In the genomic region with DNA sequence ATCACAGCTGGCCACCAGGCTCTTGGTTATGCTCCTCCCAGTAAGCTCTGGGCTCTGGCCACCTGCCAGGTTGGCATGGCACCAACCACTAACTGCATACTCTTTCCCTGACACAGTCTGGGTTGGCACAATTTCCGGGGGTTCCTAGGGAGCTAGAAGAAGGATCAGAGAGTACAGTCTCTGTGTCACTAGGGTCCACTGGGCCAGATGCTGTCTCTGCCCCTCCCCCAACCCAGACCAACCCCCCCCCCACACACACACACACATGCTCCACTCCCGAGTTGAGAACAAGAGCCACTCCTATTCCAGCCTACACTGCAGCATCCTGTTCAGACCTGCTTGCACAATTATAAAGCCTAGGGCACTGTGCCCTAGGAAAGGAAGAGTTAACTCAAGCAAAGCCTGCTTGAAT, we compare ENCODE assay signal across 7 mouse cellular contexts. TPM values are rescaled to one million over a fixed set of nuclear protein-coding genes. Genes with fewer than 3 reads are reported as not detected.
DNase-seq lines count a peak whose midpoint lies in the region; ATAC-seq and TF ChIP-seq lines count a peak whose summit lies in the region.

No protein-coding gene starts in this region.

- no peak overlapping the region for H3K9ac ChIP-seq in intestine, postnatal 0 days (ENCODE audit: low read depth, low read length)
- H3K9ac ChIP-seq in neural tube, embryonic 12.5 days: no peak overlapping the region

- no peak overlapping the region for H3K4me2 ChIP-seq in intestine, postnatal 0 days (replicated peaks; ENCODE audit: low read depth)
- H3K4me2 ChIP-seq in neural tube, embryonic 12.5 days (replicated peaks): 0 out of 2 replicates have a peak overlapping the region, but pooled peaks have one; percentile 5

- H3K4me3 ChIP-seq in intestine, postnatal 0 days (ENCODE audit: low read depth, low read length): no peak overlapping the region
- H3K4me3 ChIP-seq in neural tube, embryonic 12.5 days: no peak overlapping the region

- H3K27ac ChIP-seq in intestine, postnatal 0 days (ENCODE audit: low read depth, low read length): no peak overlapping the region
- no peak overlapping the region for H3K27ac ChIP-seq in neural tube, embryonic 12.5 days

- no peaks in the 10 kb centered on the region for H3K27me3 ChIP-seq in intestine, postnatal 0 days (replicated peaks; ENCODE audit: control insufficient read depth, insufficient read depth, low read length)
- no peaks in the 10 kb centered on the region for H3K27me3 ChIP-seq in neural tube, embryonic 12.5 days (replicated peaks)

- H3K4me1 ChIP-seq in intestine, postnatal 0 days (replicated peaks; ENCODE audit: control insufficient read depth, insufficient read depth, low read length): no peaks in the 10 kb centered on the region
- peaks cover 15% of the 10 kb centered on the region for H3K4me1 ChIP-seq in neural tube, embryonic 12.5 days

- H3K9me3 ChIP-seq in intestine, postnatal 0 days (ENCODE audit: control insufficient read depth): no peaks in the 10 kb centered on the region
- no peaks in the 10 kb centered on the region; the same call in 1 of the 2 replicates for H3K9me3 ChIP-seq in neural tube, embryonic 12.5 days

- TF ChIP-seq CTCF in intestine, postnatal 0 days (IDR thresholded peaks at IDR 0.05; ENCODE audit: low read depth): no peak

- ATAC-seq in granulocyte monocyte progenitor cell, adult 5-6 weeks (replicated peaks; ENCODE audit: poor library complexity, severe bottlenecking): peak; percentile 82
- peak; percentile 84 for ATAC-seq in intestine, postnatal 0 days
- peak; percentile 73 for ATAC-seq in neural tube, embryonic 12.5 days (ENCODE audit: low FRiP score, low read depth)

- H3K36me3 ChIP-seq in intestine, postnatal 0 days (ENCODE audit: control insufficient read depth, insufficient read depth): no peaks in the 10 kb centered on the region
- no peaks in the 10 kb centered on the region for H3K36me3 ChIP-seq in neural tube, embryonic 12.5 days

- DNase-seq in adrenal gland, adult 2 months: peak; percentile 93
- peak; percentile 86 to 94 for DNase-seq in cerebellum, postnatal 4 days (ENCODE audit: low spot score in 2 of 2)
- DNase-seq in left cerebral cortex, postnatal 25 days (ENCODE audit: low spot score in 2 of 2): peak; percentile 63 to 72
- peak; percentile 65 for DNase-seq in urinary bladder, adult 2 months (ENCODE audit: low spot score)

- intact Hi-C loops in left cerebral cortex, postnatal 25 days (cut with DNase I): no loop called here

- WGBS in intestine, postnatal 0 days: 22% methylated on average over 2 of the region's 2 CpGs
- 31% methylated on average over 2 of the region's 2 CpGs for WGBS in neural tube, embryonic 12.5 days

RNA-seq across cellular contexts. Expression of gene Pwwp2a, which starts 38.6 kb away (rescaled TPM):
- 10 to 100 TPM; 29.4 to 30.9 TPM for total RNA-seq in adrenal gland, adult 2 months (2021)
- polyA plus RNA-seq in adrenal gland, adult 2 months (2012; rRNA removed): 7.8 and 12.8 TPM in 2 replicates
- total RNA-seq in granulocyte monocyte progenitor cell, adult 5-6 weeks (2014; fragmentation: Nextera tagmentation): 39.0 and 48.2 TPM in 2 replicates
- total RNA-seq in granulocyte monocyte progenitor cell, adult 5-6 weeks (2017): 29.1 and 42.0 TPM in 2 replicates
- polyA plus RNA-seq in intestine, postnatal 0 days (2015; fragmentation: Nextera tagmentation; extraction: Ambion mirVana): 12.1 and 12.5 TPM in 2 replicates
- total RNA-seq in left cerebral cortex, postnatal 25 days (2021): 10 to 100 TPM; 53.8 to 61.9 TPM
- polyA plus RNA-seq in neural tube, embryonic 12.5 days (2016; fragmentation: Nextera tagmentation; extraction: Ambion mirVana): 52.4 and 53.4 TPM in 2 replicates
- polyA plus RNA-seq in urinary bladder, adult 2 months (2012; rRNA removed): 25.2 and 25.5 TPM in 2 replicates

RNA-seq across cellular contexts. Expression of gene Fabp6, which starts 41.8 kb away (rescaled TPM):
- total RNA-seq in adrenal gland, adult 2 months (2021): not detected
- not detected in 2 replicates for polyA plus RNA-seq in adrenal gland, adult 2 months (2012; rRNA removed)
- total RNA-seq in granulocyte monocyte progenitor cell, adult 5-6 weeks (2014; fragmentation: Nextera tagmentation): not detected in 2 replicates
- total RNA-seq in granulocyte monocyte progenitor cell, adult 5-6 weeks (2017): not detected in 2 replicates
- polyA plus RNA-seq in intestine, postnatal 0 days (2015; fragmentation: Nextera tagmentation; extraction: Ambion mirVana): 88.4 and 127 TPM in 2 replicates
- not detected for total RNA-seq in left cerebral cortex, postnatal 25 days (2021)
- not detected in 2 replicates for polyA plus RNA-seq in neural tube, embryonic 12.5 days (2016; fragmentation: Nextera tagmentation; extraction: Ambion mirVana)
- polyA plus RNA-seq in urinary bladder, adult 2 months (2012; rRNA removed): 1.6 and 3.0 TPM in 2 replicates

RNA-seq across cellular contexts. Expression of gene 4933415A04Rik, which starts 56.3 kb away (rescaled TPM):
- under 1 TPM; 0.32 to 0.45 TPM for total RNA-seq in adrenal gland, adult 2 months (2021)
- 0.08 and 0.23 TPM in 2 replicates for polyA plus RNA-seq in adrenal gland, adult 2 months (2012; rRNA removed)
- total RNA-seq in granulocyte monocyte progenitor cell, adult 5-6 weeks (2014; fragmentation: Nextera tagmentation): not detected in 2 replicates
- total RNA-seq in granulocyte monocyte progenitor cell, adult 5-6 weeks (2017): not detected in 2 replicates
- polyA plus RNA-seq in intestine, postnatal 0 days (2015; fragmentation: Nextera tagmentation; extraction: Ambion mirVana): 5.3 and 7.9 TPM in 2 replicates
- total RNA-seq in left cerebral cortex, postnatal 25 days (2021): 1 to 10 TPM in 1 of 2 experiments, under 1 TPM in 1; 0.69 to 1.1 TPM
- polyA plus RNA-seq in neural tube, embryonic 12.5 days (2016; fragmentation: Nextera tagmentation; extraction: Ambion mirVana): 8.3 and 10.1 TPM in 2 replicates
- 0.50 and 0.55 TPM in 2 replicates for polyA plus RNA-seq in urinary bladder, adult 2 months (2012; rRNA removed)

Comparison
In these comparisons a context has a peak if more than half of its experiments do, and no peak if none do; other contexts are left out.
1. RNA of gene Fabp6, which starts 41.8 kb away (polyA plus RNA-seq): 88.4 to 127 TPM in intestine, postnatal 0 days; 1.6 to 3.0 TPM in urinary bladder, adult 2 months, not detected in neural tube, embryonic 12.5 days and not detected in adrenal gland, adult 2 months; every median in the first group is over 10 times any median in the second.
2. Peak in every context shown above with its lines, with median percentiles within 50 percentile points of each other: DNase-seq and ATAC-seq.